Mouse (Mus musculus) forebrain, embryonic 14.5 days (tissue): ENCODE data around the gene Srgap1. TPM values are rescaled to one million over a fixed set of nuclear protein-coding genes. Genes with fewer than 3 reads are reported as not detected.

Experiments
- ATAC-seq: fragments of 200-750 bp; cut with Nextera tagmentation; 2 replicates; pipeline ENCODE4 v1.8.0; 2017; ENCODE audit warnings: mild to moderate bottlenecking, moderate library complexity
- DNase-seq: peaks from one replicate; pipeline ENCODE4 v3.0.0-alpha.2; 2015; ENCODE audit warnings: low spot score
- H3K27ac ChIP-seq: fragments of 300-500 bp; sonication (generic); 2 replicates; pipeline ENCODE4 v1.5.1; 2014; ENCODE audit warnings: low read depth, mild to moderate bottlenecking, control low read depth, low read length, moderate library complexity
- H3K27me3 ChIP-seq: fragments of 300-500 bp; sonication (generic); replicated peaks from 2 replicates; pipeline ENCODE4 v1.6.1; 2014; ENCODE audit warnings: low read length, control low read depth, mixed read lengths; ENCODE audit not compliant: control insufficient read depth, insufficient read depth
- H3K36me3 ChIP-seq: fragments of 300-500 bp; sonication (generic); 2 replicates; pipeline ENCODE4 v1.6.1; 2014; ENCODE audit warnings: low read length, control low read depth; ENCODE audit not compliant: control insufficient read depth, insufficient read depth
- H3K4me1 ChIP-seq: fragments of 300-500 bp; sonication (generic); 2 replicates; pipeline ENCODE4 v1.6.1; 2014; ENCODE audit warnings: antibody characterized with exemption, low read length, control low read depth; ENCODE audit not compliant: control insufficient read depth, insufficient read depth
- H3K4me2 ChIP-seq: fragments of 300-500 bp; sonication (generic); 2 replicates; pipeline ENCODE4 v1.6.1; 2014; ENCODE audit warnings: mild to moderate bottlenecking, control low read depth, low read length
- H3K4me3 ChIP-seq: fragments of 300-500 bp; sonication (generic); 2 replicates; pipeline ENCODE4 v1.5.1; 2014; ENCODE audit warnings: low read depth, low read length, control low read depth
- H3K9ac ChIP-seq: fragments of 300-500 bp; sonication (generic); 2 replicates; pipeline ENCODE4 v1.6.1; 2014; ENCODE audit warnings: mild to moderate bottlenecking, low read length, control low read depth, moderate library complexity
- H3K9me3 ChIP-seq: fragments of 300-500 bp; sonication (generic); replicated peaks from 2 replicates; pipeline ENCODE4 v1.6.1; 2016; ENCODE audit warnings: low read length, control low read depth, mixed read lengths; ENCODE audit not compliant: control insufficient read depth
- WGBS: fragments of 180-500 bp; shearing (Covaris S2); extraction: QIAGEN DNeasy Blood & Tissue Kit; methylation state at CpG from one replicate; pipeline ENCODE4 v1.1.7; 2014; 5-methylcytosine and 5-hydroxymethylcytosine counted together
- polyA plus RNA-seq: library from polyadenylated mRNA; unstranded; fragments of >200 nt; fragmentation: Nextera tagmentation; extraction: Ambion mirVana; gene quantifications from 2 replicates; pipeline ENCODE4 v1.2.1, GENCODE M21; 2014

The Srgap1 gene
- polyA plus RNA-seq, 1 experiment from 2014 or later = 15.3 TPM

GRCm38 (mm10) chr10:122029738-122030137 is 17.4 kb downstream of the Srgap1 start:
- no peak for ATAC-seq
- Histone ChIP-seq H3K27ac (no peak overlapping the region), H3K36me3 (no peaks in the 10 kb centered on the region), H3K4me3 (no peak overlapping the region), H3K27me3 (no peaks in the 10 kb centered on the region), H3K9ac (no peak overlapping the region), H3K4me2 (no peak overlapping the region), H3K9me3 (no peaks in the 10 kb centered on the region), H3K4me1 (no peaks in the 10 kb centered on the region)
- WGBS = 80% methylated on average over 7 of the region's 7 CpGs
- no peak for DNase-seq

DNA sequence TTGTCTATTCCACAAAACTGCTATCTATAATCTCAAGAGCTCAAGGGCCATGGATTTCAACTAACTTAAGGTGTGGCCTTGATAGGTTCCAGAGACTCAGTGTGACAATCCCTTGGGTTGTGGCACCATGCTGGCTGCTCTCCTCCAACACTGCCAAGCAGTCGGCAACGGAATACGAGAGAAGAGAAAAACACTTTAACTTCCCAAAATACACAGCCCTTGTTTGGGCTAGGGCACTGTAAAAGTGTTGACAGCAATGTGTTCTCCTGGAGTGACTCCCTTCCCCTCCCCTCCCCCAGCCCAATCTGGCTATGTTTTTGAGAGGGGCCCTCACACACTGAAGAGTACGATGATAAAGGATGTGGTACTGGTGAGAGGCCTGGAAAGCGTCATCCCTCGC is 21.9 kb downstream of the Srgap1 start:
- Histone ChIP-seq H3K4me1 (no peaks in the 10 kb centered on the region), H3K9ac (no peak overlapping the region), H3K27me3 (no peaks in the 10 kb centered on the region), H3K4me2 (no peak overlapping the region), H3K4me3 (no peak overlapping the region), H3K27ac (no peak overlapping the region; the same call in 1 of the 2 replicates), H3K36me3 (no peaks in the 10 kb centered on the region), H3K9me3 (0 out of 2 replicates have a peak, but pooled peaks cover 2% of the 10 kb centered on the region)
- peak; percentile 85 for ATAC-seq
- 78% methylated on average over 6 of the region's 6 CpGs for WGBS
- DNase-seq = peak; percentile 60

- ATAC-seq = no peak
- H3K27ac ChIP-seq = no peak overlapping the region
- 94% methylated on average over 5 of the region's 5 CpGs for WGBS
These were observed 26.2 kb downstream of the Srgap1 start for GRCm38 (mm10) chr10:122020906-122021305.

DNA sequence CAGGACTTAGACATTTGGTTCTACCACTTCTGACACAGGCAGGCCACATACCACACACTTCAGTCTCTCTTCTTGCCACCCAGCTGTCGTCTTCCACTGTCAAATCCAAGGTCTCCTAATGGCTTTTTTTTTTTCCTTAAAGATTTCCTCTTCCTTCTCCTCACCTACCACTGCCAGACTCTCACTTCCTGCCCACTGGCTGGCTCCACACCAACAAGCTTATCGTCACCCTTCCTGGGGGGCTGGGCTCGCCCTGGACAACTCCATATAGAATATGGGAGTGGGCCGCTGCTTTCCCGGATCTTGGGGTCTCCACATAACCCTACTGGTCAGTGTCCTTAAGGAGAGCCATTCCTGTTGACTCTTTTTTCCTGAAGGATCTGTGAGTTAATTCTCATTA is 26.9 kb downstream of the Srgap1 start:
- no peak for ATAC-seq

More at GRCm38 (mm10) chr10:122020906-122021305, 26.2 kb downstream of the Srgap1 start:
- no peak overlapping the region for H3K9ac ChIP-seq
- H3K4me1 ChIP-seq = peaks cover 7% of the 10 kb centered on the region
- no peak overlapping the region for H3K4me3 ChIP-seq
- H3K9me3 ChIP-seq = 0 out of 2 replicates have a peak, but pooled peaks cover 2% of the 10 kb centered on the region
- no peak for DNase-seq
- no peak overlapping the region for H3K4me2 ChIP-seq
- H3K36me3 ChIP-seq = no peaks in the 10 kb centered on the region
- no peaks in the 10 kb centered on the region for H3K27me3 ChIP-seq

DNA sequence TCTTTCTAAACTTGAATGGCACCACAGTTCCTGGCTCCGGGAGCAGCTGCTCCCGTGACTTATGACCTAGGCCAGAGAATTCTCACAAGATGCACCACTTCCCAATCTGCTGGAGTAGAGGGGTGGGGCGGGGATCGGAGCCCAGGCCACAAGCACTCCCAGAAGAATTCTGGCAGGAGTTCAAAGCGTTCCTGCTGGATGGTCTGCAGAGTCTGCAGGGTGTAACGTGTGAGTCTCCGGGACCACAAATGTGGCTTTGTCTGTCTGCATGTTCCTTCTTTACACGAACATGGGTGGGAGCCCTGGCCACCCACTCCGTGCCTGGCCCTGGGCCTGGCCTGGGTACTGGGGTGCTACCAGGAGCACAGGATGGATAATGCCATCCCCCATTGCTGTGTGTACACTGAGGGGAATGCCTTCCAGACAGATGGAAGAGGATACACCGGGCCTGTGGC is 28.5 kb downstream of the Srgap1 start:
- peak; percentile 64 for DNase-seq
- peak; percentile 48; the same call in 1 of the 2 replicates for ATAC-seq
- peak overlapping the region; percentile 33; the same call in 1 of the 2 replicates for H3K27ac ChIP-seq
- WGBS = 52% methylated on average over 10 of the region's 10 CpGs
- peaks cover 7% of the 10 kb centered on the region for H3K4me1 ChIP-seq
- no peaks in the 10 kb centered on the region for H3K9me3 ChIP-seq
- H3K36me3 ChIP-seq = no peaks in the 10 kb centered on the region
- no peaks in the 10 kb centered on the region for H3K27me3 ChIP-seq
- H3K4me3 ChIP-seq = no peak overlapping the region
- no peak overlapping the region for H3K9ac ChIP-seq
- H3K4me2 ChIP-seq = no peak overlapping the region

More for the DNA sequence above, 26.9 kb downstream of the Srgap1 start:
- Histone ChIP-seq H3K27me3 (no peaks in the 10 kb centered on the region), H3K4me2 (no peak overlapping the region), H3K9me3 (0 out of 2 replicates have a peak, but pooled peaks cover 2% of the 10 kb centered on the region), H3K36me3 (no peaks in the 10 kb centered on the region), H3K27ac (no peak overlapping the region), H3K4me1 (peaks cover 7% of the 10 kb centered on the region), H3K4me3 (no peak overlapping the region), H3K9ac (no peak overlapping the region)
- no peak for DNase-seq
- WGBS = 90% methylated on average over 5 of the region's 5 CpGs

- DNase-seq = no peak
- H3K27ac ChIP-seq = no peak overlapping the region
- peaks cover 7% of the 10 kb centered on the region for H3K4me1 ChIP-seq
- H3K4me3 ChIP-seq = no peak overlapping the region
- no peaks in the 10 kb centered on the region for H3K9me3 ChIP-seq
- no peak overlapping the region for H3K9ac ChIP-seq
- no peak for ATAC-seq
- H3K36me3 ChIP-seq = no peaks in the 10 kb centered on the region
- 94% methylated on average over 8 of the region's 8 CpGs for WGBS
- H3K27me3 ChIP-seq = no peaks in the 10 kb centered on the region
- H3K4me2 ChIP-seq = no peak overlapping the region
These were observed 29.4 kb downstream of the Srgap1 start for GRCm38 (mm10) chr10:122017743-122018142.

- ATAC-seq (no peak), DNase-seq (no peak)
- H3K27ac ChIP-seq = no peak overlapping the region
- 86% methylated on average over 5 of the region's 5 CpGs for WGBS
- no peak overlapping the region for H3K4me2 ChIP-seq
- H3K4me1 ChIP-seq = peaks cover 7% of the 10 kb centered on the region
- H3K9me3 ChIP-seq = no peaks in the 10 kb centered on the region
- H3K36me3 ChIP-seq = no peaks in the 10 kb centered on the region
- H3K9ac ChIP-seq = no peak overlapping the region
- H3K27me3 ChIP-seq = no peaks in the 10 kb centered on the region
- no peak overlapping the region for H3K4me3 ChIP-seq
These were observed 30.1 kb downstream of the Srgap1 start for GRCm38 (mm10) chr10:122017063-122017462.

DNA sequence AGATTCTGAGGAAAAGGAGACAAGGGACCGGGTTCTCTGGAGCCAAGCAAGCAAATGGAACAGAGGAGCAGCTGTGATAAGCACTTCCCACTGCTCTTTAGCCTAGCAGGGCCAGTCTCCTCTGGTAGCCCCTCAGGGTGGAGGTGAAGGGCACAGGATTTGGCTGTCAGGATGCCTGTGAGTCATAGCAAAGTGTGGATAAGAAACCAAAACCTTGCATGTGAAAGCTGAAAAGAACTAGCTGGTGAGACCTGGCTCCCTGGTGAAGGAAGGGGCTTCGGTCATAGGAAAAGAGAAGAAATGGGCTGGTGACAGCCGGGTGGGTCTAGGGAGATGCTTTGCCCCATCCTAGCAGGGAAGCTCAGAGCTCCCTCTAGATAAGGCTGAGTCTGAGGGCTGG is 30.5 kb downstream of the Srgap1 start:
- 93% methylated on average over 3 of the region's 3 CpGs for WGBS
- no peak overlapping the region for H3K27ac ChIP-seq
- no peak for ATAC-seq

DNA sequence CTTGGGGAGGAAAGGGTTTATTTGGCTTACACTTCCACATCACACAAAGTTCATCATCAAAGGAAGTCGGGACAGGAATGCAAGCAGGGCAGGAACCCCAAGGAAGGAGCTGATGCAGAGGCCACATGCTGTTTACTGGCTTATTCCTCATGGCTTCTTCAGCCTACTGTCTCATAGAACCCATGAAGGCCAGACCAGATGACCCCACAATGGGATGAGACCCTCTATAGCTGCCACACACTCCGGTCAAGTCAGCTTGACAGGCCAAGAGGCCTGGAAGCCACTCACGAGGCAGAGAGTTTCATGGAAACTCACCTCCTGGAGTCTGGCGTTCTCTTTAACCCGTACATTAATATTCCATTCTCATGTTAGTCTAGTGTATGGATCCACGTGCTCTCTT is 34.8 kb downstream of the Srgap1 start:
- H3K4me2 ChIP-seq = no peak overlapping the region
- DNase-seq = no peak
- WGBS = 92% methylated on average over 6 of the region's 6 CpGs

More for the DNA sequence above, 30.5 kb downstream of the Srgap1 start:
- Histone ChIP-seq H3K4me2 (no peak overlapping the region), H3K9ac (no peak overlapping the region), H3K36me3 (no peaks in the 10 kb centered on the region), H3K27me3 (no peaks in the 10 kb centered on the region), H3K4me3 (no peak overlapping the region), H3K4me1 (peaks cover 7% of the 10 kb centered on the region), H3K9me3 (no peaks in the 10 kb centered on the region)
- no peak for DNase-seq

More for the DNA sequence above, 34.8 kb downstream of the Srgap1 start:
- Histone ChIP-seq H3K9ac (no peak overlapping the region), H3K36me3 (no peaks in the 10 kb centered on the region), H3K27ac (no peak overlapping the region), H3K9me3 (no peaks in the 10 kb centered on the region), H3K27me3 (no peaks in the 10 kb centered on the region), H3K4me1 (peaks cover 5% of the 10 kb centered on the region; the same call in 1 of the 2 replicates), H3K4me3 (no peak overlapping the region)
- ATAC-seq = no peak
